Mouse (Mus musculus) bone marrow, adult 2 months (tissue): ENCODE data around the gene Gadd45gip1.

Source experiments
- CTCF ChIP-seq: fragments of 200-500 bp; IDR thresholded peaks from 2 replicates; pipeline ENCODE4 v1.5.1; 2011; ENCODE audit warnings: low read length, control low read depth; ENCODE audit not compliant: control insufficient read depth, insufficient read depth
- POLR2A ChIP-seq: fragments of 200-500 bp; IDR thresholded peaks from 2 replicates; pipeline ENCODE4 v1.6.1; 2011; ENCODE audit warnings: low read depth, mild to moderate bottlenecking, control low read depth, low read length, borderline replicate concordance; ENCODE audit not compliant: control insufficient read depth

GRCm38 (mm10) chr8:84884728-84885127 is 53.4 kb downstream of the Gadd45gip1 start:
- TF ChIP-seq POLR2A (no peak), CTCF (no peak)
